Mouse (Mus musculus): ENCODE data around the gene Ccnd3. TPM values are rescaled to one million over a fixed set of nuclear protein-coding genes. Genes with fewer than 3 reads are reported as not detected.
A peak's percentile ranks its signal among the peaks of the same experiment; 100 is the strongest.
"Not testable (repeated sequence)": the region's sequence is repeated elsewhere in the genome, so short reads cannot be mapped to it uniquely, and the experiment has no call there.

Ccnd3 gene
- total RNA-seq, 2 experiments from 2014 or later = 119 to 132 TPM

GRCm38 (mm10) chr17:47479887-47480286 is 25.0 kb upstream of the Ccnd3 start:
- no peak for DNase-seq
- intact Hi-C loops (cut with DNase I) = loop anchor here (5.0 kb wide), 3 partner anchors 73 to 108 kb away; no protein-coding TSS in a partner anchor

- DNase-seq = peak; percentile 60 to 80
- intact Hi-C loops (cut with DNase I) = loop anchor here (5.0 kb wide), 3 partner anchors 75 to 110 kb away; no protein-coding TSS in a partner anchor
Observed at GRCm38 (mm10) chr17:47482401-47482800, 22.4 kb upstream of the Ccnd3 start.

- intact Hi-C loops (cut with DNase I) = loop anchor here (5.0 kb wide), 3 partner anchors 77 to 112 kb away; no protein-coding TSS in a partner anchor
- no peak for DNase-seq
Observed at GRCm38 (mm10) chr17:47484241-47484921, 20.5 kb upstream of the Ccnd3 start.

- intact Hi-C loops (cut with DNase I) = loop anchor here (5.0 kb wide), 3 partner anchors 78 to 113 kb away; no protein-coding TSS in a partner anchor
Observed at GRCm38 (mm10) chr17:47484993-47485392, 19.9 kb upstream of the Ccnd3 start.

GRCm38 (mm10) chr17:47485791-47486190 is 19.1 kb upstream of the Ccnd3 start:
- peak in 1 of 2 experiments; percentile 29 for DNase-seq
- intact Hi-C loops (cut with DNase I) = no loop called here

More at GRCm38 (mm10) chr17:47484993-47485392, 19.9 kb upstream of the Ccnd3 start:
- no peak for DNase-seq

DNA sequence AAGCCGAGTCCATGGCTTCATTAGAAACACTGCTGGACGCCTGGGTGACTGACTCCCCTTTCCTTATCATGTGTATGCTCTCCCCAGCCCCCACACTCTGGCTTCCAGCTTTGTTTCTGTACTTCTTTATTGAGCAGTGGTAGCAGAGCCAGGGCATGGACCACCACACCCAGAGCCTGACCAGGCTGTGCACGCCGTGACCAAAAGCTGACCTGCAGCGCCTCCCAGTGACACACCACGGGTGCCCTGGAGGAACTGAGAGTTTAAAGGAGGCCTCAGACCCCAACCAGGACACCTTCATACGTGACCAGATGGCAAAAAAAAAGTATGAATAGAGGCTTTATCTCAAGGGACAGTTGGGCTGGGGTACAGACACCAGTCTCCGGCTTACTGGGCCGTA is 14.1 kb upstream of the Ccnd3 start:
- no peak for DNase-seq
- intact Hi-C loops (cut with DNase I) = no loop called here

GRCm38 (mm10) chr17:47492731-47493130 is 12.1 kb upstream of the Ccnd3 start:
- DNase-seq = no peak
- intact Hi-C loops (cut with DNase I) = no loop called here

- DNase-seq = no peak
- intact Hi-C loops (cut with DNase I) = no loop called here
Observed at GRCm38 (mm10) chr17:47493653-47494052, 11.2 kb upstream of the Ccnd3 start.

GRCm38 (mm10) chr17:47494132-47494531 is 10.7 kb upstream of the Ccnd3 start:
- intact Hi-C loops (cut with DNase I) = no loop called here
- no peak for DNase-seq

- no peak for DNase-seq
- intact Hi-C loops (cut with DNase I) = no loop called here
Observed at GRCm38 (mm10) chr17:47501531-47501930, 3.3 kb upstream of the Ccnd3 start.

GRCm38 (mm10) chr17:47501946-47502706 is 2.7 kb upstream of the Ccnd3 start, which contains the start of gene Taf8:
Taf8 (minus strand) TSS chr17:47502292.
- intact Hi-C loops (cut with DNase I) = no loop called here
- DNase-seq = peak; percentile 96 to 97

DNA sequence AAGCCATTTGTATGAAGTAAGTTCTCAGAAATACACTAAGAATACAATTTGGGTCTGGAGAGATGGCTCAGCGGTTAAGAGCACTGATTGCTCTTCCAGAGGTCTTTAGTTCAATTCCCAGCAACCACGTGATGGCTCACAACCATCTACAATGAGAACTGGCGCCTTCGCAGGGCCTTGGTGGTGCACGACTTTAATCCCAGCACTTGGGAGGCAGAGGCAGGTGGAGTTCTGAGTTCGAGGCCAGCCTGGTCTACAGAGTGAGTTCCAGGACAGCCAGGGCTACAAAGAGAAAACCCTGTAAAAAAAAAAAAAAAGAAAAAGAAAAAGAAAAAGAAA is 2.2 kb upstream of the Ccnd3 start:
- intact Hi-C loops (cut with DNase I); DNase-seq: not testable (repeated sequence)

DNA sequence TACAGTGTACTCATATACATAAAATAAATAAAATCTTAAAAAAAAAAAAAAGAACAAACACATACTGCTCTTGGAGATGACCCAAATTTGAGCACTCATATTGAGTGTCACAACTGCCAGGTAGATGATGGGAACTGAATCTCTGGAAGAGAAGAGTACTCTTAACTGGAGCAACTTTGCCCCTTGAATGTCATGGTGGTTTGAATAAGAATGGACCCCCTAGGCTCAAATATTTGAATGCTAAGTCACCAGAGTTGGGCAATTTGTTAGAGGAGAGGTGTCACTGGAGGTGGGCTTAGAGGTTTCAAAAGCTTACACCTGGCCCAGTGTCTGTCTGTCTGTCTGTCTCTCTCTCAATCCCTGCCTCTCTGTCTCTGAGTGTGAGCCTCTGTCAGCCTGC is 1.2 kb upstream of the Ccnd3 start:
- intact Hi-C loops (cut with DNase I) = no loop called here
- no peak for DNase-seq

DNA sequence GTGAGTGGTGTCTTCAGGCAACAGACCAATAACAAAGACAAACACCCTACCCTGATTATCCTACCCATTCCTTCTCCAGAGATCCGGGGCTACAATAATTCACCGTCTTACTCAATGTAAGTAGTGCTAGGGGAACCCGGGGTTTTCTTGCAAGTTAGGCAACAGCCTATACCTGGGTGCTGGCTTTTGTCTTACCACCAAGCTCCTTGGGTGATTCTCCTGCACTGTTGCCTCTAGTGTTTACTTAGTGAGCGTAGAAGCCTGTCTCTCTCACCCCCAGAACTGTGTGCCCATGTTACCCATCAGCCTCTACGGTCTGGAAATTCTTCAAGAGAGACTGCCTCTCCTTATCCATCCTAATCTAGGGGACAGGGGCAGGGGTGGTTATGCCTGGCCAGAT is 623 bp upstream of the Ccnd3 start:
- intact Hi-C loops (cut with DNase I) = no loop called here
- no peak for DNase-seq

DNA sequence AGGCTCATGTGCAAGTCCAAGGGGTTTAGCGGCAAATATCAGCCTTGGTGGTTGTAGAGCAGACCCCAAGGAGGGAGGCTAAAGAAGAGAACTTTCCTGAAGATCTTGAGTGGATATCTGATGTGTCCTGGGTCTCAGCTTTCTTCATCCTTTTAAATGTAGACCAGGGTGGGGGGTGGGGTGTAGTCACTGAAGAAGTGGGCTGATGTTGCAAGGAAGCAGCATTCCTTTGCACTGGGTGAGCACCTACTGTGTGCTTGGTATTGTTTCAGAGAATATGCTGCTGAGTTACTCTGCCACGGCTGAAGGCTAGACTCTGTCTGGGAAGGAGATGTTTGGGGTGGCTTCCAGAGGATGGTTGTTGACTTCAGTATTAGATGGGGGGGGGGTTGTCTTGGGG is 715 bp downstream of the Ccnd3 start:
- DNase-seq = no peak
- intact Hi-C loops (cut with DNase I) = no loop called here

DNA sequence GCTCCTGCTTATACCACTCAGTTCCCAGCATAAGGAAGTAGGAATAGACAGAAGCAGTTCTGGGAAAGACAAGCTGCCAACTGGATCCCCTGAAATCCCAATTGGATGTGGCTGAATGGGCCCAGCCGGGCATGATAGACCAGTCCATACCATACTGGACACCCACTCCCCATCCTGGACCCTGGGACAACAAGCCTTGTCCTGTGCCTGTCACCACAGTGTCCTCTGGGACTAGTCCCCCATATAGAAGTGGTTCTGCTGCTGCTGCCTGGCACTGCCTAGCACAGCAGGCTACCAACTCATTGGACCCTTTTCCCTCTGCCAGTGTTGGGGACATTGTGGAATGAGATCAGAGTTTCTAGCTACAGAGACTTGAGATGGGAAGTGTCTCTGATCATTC is 1.2 kb downstream of the Ccnd3 start:
- DNase-seq = no peak
- intact Hi-C loops (cut with DNase I) = no loop called here

DNA sequence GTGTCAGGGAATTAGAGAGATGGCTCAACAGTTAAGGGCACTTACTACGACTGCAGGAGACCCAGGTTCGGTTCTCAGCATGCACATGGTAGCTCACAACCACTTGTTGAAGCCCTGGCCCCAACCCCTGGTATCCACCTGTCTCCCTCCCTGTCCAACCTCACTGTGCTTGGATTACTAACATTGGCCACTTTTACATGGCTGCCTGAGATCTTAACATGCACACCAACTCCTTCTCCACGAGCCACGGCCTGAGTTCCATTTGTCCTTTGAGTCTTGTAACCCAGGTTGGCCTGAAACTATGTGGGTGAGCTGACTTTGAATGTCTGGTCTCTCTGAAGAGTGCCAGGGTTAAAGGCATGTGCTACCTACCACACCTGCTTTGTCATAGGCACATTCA is 1.8 kb downstream of the Ccnd3 start:
- DNase-seq = no peak
- intact Hi-C loops (cut with DNase I) = no loop called here

DNA sequence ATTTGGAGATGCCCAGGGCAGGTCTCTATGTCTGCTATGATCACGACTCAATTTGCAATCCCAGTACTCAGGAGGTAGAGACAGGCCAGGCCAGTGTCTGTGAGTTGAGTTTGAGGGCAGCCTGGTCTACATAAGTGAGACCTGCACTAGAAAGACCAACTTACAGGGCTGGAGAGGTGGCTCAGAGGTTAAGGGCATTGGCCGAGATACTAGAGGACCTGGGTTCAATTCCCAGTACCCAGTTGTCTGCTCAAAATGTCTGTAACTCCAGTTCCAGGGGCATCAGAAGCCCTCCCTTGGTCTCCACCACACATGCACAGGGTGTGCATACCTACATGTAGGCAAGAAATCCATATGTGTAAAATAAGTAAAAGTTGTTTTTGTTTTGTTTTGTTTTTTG is 2.7 kb downstream of the Ccnd3 start:
- no peak for DNase-seq
- intact Hi-C loops (cut with DNase I) = no loop called here

DNA sequence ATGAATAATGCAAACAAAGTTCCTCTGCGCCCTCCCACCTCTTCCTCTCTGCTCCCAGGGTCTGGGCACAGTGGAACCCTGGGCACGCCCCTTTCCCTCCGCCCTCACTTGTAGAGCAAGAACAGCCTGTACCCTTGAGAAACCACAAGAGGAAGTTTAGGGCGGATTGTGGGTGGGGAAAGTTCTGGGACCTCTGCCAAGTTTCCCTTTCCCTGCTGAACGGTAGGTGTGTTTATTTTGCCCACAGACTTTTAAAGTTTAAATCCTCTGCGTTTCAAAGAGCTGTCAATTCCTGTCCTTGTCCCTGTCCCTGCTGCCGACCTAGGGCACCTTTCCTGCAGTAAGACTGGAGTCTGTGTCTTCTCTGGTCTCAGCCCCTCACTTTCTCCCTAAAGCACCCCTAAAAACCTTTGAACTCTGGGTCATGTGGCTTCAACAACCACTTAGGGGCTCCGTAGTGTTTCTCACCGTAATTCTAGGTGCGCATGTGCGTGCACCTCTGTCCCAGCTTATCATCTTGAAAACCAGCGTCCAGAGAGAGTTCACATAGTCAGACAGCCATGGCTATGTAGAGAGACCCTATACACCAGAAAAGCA is 3.3 kb downstream of the Ccnd3 start:
- DNase-seq = peak; percentile 95 to 97
- intact Hi-C loops (cut with DNase I) = no loop called here

- intact Hi-C loops (cut with DNase I) = no loop called here
- DNase-seq = no peak
Observed at GRCm38 (mm10) chr17:47509031-47509705, 4.3 kb downstream of the Ccnd3 start.

All from heart, postnatal 10 days (tissue).